Mouse (Mus musculus) liver, postnatal 0 days (tissue): ENCODE measurements around the gene Wdr76.

ENCODE experiments used
- CTCF ChIP-seq: sonication (generic); IDR thresholded peaks from 2 replicates; pipeline ENCODE4 v1.5.1; 2016; ENCODE audit warnings: antibody characterized with exemption, low read depth
- EP300 ChIP-seq: IDR thresholded peaks from 2 replicates; pipeline ENCODE4 v1.6.1; 2016; ENCODE audit warnings: antibody characterized with exemption, low read depth, mild to moderate bottlenecking

DNA sequence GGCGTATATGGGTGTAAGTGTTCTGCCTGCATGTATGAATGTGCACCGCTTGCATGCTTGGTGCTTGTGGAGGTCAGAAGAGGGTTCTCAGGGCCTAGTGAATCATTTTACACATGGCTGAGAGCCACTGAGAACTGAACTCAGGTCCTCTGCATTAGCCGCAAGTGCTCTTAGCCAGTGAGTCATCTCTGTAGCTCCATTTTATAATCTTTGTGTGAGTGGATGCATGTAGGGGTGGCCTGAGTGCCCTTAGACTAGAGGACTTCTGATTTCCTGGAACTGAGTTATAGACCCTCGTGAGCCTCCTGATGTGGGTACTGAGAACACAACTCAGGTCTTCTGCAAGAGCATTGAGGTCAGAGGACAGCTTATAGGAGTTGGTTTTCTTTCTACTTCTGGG is 7.7 kb downstream of the Wdr76 start:
- no peak for TF ChIP-seq EP300
- TF ChIP-seq CTCF: no peak
